Mouse (Mus musculus) frontal cortex, postnatal 25 days (tissue): ENCODE measurements around the gene Tcte1.

Source experiments
- DNase-seq, 2 experiments: peaks; one replicate each; pipeline ENCODE4 v3.0.0; 2022; ENCODE audit warnings: low spot score in 2 of 2

Gene Tcte1

DNA sequence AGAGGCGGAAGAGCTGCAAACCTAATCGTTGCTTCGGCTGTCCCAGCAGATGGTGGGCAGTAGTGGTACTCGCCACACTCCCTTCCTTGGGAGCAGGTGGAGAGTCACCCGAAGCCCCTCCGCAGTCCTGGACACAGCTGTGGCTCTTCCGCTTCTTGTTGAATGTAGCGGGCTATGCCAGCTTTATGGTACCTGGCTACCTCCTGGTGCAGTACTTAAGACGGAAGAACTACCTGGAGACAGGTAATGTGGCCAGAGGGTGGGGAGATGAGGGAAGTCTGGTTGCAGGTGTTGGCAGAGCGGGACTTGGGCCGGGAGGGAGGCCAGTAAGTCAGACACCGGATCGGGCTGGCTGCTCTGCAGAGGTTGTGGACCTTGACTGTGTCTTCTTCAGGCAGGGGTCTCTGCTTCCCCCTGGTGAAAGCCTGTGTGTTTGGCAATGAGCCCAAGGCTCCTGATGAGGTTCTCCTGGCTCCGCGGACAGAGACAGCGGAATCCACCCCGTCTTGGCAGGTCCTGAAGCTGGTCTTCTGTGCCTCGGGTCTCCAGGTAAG is 41.4 kb downstream of the Tcte1 start:
- DNase-seq, result no peak

DNA sequence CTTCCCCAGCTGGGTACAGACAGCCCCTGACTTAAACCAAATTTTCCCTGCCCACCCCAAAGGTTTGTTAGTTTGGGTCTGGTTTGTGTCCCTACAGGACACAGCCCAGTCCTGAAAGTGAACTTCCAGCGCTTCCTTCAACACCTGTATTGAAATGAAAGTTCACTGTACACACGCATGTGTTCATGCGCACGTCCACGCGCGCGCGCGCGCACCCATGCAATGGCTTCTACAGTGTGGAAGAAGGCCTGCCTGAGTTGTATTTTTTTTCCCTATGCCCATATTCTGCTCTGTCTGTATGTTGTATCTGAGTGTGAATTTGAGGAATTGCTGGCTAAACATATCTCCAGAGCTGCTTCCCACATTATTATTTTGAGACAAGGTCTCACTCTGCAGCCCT is 41.9 kb downstream of the Tcte1 start:
- DNase-seq, result no peak

DNA sequence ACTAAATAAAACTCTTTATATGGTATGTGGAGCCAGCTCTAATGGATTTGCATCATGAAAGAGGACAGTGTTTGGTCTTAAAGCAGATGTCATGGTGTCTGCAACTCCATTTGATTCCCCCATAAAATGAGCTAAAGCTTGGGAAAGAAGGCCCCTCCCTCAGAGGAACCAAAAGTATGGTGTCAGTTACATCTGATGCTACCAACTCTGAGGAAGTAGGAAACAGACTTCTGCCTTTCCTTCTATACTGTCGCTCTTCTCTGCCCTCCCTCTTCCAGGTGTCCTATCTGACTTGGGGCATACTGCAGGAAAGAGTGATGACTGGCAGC is 42.8 kb downstream of the Tcte1 start:
- DNase-seq, result no peak

DNA sequence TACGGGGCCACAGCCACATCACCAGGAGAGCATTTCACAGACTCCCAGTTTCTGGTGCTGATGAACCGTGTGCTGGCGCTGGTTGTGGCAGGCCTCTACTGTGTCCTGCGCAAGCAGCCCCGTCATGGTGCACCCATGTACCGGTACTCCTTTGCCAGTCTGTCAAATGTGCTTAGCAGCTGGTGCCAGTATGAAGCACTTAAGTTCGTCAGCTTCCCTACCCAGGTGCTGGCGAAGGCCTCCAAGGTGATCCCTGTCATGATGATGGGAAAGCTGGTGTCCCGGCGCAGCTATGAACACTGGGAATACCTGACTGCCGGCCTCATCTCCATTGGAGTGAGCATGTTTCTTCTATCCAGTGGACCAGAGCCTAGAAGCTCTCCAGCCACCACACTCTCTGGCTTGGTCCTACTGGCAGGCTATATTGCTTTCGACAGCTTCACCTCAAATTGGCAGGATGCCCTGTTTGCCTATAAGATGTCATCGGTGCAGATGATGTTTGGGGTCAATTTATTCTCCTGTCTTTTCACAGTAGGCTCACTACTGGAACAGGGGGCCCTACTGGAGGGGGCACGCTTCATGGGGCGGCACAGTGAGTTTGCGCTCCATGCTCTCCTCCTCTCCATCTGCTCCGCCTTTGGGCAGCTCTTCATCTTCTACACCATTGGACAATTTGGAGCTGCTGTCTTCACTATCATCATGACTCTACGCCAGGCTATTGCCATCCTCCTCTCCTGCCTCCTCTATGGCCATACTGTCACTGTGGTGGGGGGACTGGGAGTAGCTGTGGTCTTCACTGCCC is 43.3 kb downstream of the Tcte1 start:
- DNase-seq, result no peak

DNA sequence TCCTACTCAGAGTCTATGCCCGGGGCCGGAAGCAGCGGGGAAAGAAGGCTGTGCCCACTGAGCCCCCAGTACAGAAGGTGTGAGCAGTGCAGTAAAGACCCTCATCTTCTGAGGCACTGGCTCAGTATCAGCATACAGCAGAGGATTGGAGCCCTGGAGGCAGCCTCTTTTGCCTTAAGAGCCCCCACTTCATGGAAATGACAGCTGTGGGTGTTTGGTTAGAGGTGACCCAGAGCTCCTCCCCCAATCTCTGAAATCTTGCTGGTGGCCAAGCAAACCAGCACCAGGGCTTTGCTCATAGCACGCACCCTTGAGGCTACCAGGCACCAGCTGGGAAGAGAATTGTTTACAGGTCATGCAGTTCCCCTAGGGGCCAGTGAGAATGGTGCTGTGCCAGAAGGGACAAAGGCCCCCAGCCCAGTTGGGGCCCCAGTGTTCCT is 43.9 kb downstream of the Tcte1 start:
- DNase-seq, result no peak

DNA sequence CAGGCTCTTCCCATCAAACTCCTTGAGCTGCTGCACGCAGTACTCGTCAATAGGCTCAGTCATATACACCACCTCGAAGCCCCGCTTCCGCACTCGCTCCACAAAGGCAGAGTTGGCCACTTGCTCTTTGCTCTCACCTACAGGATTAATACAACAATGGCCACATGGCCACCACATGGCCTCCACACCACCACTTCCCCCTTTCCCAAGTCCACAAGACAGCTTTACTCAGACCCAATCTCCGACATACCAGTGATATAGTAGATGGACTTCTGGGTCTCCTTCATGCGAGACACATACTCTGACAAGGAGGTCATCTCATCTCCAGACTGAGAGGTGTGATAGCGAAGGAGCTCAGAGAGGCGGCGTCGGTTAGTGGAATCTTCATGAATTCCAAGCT is 45.8 kb downstream of the Tcte1 start:
- no peak for DNase-seq

DNA sequence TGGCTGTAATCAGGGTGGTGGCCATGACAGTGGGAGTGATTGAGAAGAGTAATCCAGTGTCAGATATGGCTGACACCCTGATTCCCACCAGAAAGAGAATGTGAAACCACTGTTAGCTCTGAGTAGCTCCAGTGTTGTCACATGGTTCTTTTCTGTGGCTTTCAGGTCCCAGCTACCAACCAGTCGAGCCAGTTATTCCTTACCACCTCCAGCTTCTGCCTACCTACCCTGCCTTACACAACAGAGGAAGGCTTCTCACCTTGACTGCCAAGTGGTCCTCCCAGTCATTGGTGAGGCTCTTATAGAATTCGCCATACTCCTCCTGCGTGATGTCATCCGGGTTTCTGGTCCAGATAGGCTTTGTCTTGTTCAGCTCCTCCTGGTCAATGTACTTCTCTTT is 46.8 kb downstream of the Tcte1 start:
- DNase-seq, result no peak

DNA sequence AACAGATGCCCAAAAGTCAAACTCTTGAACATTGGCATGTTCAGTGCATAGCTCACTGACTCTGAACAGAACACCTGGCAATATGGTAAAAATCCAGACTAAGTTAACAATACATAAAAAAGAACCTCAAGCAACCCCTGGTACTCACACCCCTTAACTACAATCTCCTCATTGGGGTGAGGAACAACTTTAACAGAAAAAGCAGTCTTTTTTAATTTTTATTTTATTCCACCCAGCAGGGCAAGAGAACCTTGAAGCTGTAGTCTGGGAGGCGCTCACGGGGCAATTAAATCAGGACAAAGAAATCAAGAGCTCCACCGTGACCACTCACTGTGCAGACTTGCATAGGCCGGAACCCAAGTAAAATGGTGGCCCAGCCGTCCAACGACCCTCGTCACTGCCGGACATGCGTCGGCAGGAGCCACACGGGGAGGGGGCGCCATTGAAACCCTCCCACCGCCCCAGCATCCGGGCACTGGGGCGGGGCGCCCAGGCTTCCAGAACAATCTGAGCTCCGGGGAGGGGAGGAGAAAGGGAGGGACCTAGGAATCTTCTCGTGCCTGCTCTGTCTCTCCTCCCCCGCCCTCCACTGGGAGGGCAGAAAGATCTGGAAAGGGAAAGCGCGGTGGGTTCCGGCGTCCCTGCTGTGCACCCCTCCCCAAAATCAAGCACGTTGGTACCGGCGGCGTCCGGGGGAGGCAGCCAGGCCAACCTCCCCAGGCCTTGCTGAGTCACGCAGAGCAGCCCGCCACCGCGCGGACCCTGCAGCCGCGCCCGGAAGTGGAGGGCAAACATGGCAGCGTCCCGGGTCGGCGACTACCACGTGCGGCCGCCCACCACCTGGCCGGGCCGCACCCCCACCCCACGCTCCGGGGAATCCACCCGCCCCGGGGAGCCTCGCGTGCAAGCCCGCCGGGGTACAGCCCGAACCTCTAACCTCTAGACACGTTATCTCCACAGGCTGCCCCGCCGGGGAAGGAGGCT is 49.2 kb downstream of the Tcte1 start:
- DNase-seq, result peak in 1 of 2 experiments; percentile 55

DNA sequence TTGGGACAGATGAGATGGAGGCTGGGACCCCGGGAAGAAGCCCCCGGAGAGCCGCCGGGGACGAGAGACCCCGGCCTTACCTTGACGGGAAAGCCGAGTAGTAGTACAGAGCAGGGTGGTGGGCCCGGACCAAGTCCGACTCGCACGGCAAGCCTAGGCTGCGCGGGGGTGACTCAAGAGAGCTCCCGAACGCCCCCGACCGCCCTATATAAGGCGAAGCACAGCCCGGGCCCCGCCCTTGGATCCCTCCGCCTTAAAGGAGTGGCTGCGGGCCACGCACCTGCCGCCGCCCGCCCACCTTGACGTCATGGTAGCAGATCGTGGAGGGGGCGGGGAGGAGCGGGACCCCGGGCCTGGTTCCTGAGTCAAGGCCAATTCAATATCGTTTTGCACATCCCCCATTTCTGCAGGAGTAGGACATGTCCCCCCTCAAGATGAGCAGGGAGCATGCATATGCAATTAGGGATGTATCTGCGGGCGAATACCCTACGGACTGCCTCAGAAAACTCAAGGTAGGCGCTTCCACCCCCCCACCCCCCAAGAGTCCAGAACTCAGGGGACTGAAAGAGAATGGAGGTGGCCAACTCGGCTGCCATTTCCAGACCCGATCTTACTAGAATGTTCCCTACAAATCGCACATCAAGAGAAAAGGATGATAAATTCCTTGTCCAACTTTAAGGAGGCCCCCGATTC is 50.0 kb downstream of the Tcte1 start, which contains the start of gene Hsp90ab1:
Gene Hsp90ab1, minus strand, starts transcription at position 185 of the 693 bp plus-strand sequence.
- DNase-seq, result peak; percentile 99 to 100

DNA sequence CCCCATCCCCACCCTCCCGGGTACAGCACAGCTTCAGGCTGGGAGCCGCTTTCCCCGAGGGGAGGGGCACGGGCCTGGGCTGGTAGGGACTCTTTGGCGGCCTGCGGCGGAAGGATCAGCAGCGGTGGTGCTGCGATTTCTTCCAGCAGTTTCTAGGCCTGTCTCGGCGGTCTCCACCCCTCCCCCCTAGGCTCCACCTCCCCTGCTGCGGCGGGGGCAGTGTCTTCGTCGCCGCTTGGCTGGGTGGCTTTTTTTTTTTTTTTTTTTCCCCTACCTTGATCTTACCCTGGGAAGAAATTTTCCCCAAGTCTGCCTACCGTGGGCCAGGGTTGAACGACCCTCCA is 50.5 kb downstream of the Tcte1 start:
- DNase-seq, result peak; percentile 97 to 98

DNA sequence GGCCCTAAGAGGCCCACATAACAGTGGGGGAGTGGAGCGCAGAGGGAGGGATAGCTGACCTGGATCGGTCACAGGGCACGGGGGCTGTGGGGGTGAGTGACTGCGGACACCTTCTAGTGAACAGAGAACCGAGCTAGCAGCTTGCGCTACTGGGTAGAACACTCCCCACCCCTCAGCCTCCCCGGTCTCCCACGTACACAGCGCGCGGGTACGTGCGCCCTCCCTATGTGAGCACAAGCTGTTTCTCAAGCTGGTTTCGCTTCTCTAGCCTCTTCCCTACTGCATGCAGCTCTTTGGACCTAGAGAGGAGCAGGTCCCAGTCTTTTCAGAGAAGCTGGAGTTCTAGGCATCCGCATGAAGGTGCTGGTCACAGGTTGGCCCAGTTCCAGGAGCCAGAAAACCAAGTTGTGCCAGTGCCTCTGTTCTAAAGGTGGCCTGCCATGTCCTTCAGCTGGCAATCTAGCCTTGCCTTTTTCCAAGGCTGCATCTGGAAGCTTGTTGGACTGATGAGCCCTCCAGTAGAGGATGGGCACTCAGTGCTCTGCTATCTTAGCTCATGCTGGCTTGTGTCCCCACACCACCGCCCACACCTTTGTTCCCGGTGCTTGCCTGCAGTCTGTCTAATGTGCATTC is 51.0 kb downstream of the Tcte1 start:
- DNase-seq, result peak; percentile 65 to 67

DNA sequence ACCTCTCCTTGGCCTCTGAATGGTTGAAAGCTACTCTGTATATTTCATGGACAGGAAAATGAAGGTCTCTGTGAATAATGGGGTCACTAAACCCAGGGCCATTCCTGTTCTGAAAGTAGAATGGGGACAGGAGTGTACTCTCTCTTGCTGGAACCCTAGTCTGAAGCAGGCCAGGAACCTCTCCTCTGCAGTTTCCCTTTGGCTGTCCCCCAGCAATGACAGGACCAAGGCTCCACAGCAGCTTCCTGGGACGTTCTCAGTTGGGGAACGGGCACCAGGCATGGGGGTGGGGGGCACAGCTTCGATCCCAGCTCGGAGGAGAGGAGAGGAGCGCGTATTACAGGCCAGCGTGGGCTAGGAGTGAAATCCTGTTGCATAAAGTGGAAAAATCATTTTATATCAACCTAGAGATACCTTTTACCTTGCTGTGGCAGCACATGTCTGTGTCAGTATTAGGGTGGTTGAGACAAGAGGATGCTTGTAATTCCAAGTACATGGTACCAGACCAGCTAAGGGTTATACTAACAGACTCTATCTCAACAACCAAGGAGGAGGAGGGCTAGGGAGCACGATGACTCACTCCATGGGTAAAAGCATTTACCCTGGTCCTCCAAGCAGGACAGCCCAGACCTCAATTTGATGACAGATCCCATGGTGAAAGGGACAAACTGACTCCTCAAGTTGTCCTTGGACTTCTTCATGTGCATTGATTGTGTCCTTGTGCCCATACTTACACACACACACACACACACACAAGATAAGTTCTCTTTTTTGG is 52.1 kb downstream of the Tcte1 start:
- no peak for DNase-seq

DNA sequence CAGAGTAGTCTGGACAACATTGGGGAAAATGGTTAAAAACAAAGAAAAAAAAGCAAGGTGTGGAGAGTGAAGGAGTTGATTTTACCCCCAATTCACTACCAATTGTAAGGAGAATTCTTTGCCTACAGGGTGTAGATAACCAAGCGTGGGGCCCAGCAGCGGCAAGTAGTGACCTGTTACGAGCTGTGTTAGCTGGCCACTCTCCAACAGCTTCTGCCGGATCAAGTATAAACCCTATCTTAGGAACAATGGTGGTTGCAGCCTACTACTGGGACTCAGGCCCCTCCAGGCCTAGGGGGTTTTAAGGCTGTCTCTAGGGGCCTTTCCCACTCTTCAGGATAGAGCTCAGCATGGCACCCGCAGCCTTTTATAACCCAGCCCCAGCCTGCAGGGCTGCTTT is 55.0 kb downstream of the Tcte1 start:
- DNase-seq, result no peak

DNA sequence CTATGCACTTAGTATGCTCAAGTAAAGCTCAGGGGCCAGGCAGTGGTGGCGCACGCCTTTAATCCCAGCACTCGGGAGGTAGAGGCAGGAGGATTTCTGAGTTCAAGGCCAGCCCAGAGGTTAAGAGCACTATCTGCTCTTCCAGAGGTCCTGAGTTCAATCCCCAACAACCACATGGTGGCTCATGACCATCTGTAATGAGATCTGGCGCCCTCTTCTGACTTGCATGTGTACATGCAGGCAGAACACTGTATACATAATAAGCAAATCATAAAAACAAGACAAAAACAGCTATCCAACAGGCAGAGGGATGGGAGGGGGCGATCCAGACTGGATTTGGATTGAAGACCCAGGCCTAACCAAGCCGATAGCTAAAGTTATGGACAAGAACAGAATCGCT is 55.6 kb downstream of the Tcte1 start:
- no peak for DNase-seq

DNA sequence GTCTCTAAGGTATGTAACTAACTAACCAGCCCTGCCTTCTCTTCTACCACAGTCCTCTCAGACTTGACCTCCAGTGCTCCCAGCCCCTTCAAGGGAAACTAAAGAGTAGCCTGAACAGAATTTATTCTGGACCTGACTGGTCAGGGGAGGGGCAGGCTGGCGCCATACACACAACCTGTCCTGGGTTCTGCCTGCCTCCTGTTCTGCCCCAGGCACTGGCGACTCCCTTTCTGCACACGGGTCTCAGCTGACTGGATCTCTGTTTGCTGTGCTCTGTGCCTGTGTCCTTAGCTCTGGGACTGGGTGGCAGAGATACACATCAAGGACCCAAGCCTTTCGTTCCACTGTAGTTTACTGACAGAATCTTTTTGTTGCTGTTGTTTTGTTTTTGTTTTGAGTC is 56.3 kb downstream of the Tcte1 start:
- DNase-seq, result no peak

DNA sequence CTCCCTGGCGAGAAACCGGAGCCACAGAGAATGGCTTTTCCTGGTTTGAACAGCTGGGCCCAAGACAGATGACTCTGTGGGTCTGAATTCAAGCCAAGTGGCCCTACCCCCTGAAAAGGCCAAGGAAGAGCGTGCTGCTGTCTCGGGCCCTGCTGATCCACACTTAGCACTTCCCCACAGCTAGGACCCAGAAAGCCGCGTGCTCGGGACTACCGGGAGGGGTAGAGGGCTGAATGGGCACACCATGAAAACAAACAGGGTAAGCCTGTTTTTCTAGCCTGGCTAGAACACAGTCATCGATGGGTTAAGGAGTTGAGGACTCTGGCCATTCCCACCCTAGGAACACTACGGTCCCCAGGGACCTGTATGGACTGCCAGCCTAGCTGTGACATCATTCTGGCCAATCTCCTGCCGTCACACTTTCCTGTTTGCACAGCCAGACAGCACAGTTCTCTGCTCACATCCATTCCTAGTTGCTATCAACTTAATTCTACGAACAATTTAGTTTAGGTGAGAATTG is 57.8 kb downstream of the Tcte1 start:
- no peak for DNase-seq

DNA sequence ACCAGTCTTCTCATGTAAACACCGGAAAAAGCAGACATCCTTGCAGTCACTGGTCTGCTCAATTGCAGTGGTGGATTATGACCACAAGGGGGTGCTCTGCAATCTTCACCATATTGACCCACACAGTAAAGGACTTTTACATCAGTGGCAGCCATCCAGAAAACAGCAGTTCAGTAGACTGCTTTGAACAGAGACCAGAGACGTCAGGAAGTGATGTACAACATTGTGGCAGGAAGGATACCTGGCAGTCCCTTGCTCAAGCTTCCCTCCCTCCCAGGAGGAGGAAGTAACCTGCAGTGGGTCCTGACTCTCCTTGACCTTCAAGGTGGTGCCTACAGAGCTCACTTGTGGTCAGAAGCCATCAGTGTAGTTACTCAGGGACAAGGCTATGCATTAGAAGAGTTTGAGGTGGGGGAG is 58.3 kb downstream of the Tcte1 start:
- peak in 1 of 2 experiments; percentile 48 for DNase-seq

DNA sequence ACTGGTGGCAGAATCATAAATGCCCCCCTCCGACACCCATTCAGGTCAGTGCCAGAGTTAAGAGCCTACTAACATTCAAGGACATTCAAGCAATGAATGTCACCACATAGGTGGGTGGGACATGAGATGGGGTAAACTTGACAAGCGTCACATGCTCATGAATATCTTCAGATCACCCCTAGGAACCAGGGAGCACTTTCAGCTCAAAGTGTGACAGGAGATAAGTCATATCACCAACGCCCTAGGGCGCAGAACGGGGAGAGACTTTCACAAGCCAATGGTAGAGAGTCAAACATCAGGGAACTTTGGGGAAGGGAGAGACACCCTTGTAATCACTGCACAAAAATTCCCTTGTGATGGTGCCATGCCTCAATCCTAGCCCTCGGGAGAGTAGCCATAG is 59.0 kb downstream of the Tcte1 start:
- no peak for DNase-seq

DNA sequence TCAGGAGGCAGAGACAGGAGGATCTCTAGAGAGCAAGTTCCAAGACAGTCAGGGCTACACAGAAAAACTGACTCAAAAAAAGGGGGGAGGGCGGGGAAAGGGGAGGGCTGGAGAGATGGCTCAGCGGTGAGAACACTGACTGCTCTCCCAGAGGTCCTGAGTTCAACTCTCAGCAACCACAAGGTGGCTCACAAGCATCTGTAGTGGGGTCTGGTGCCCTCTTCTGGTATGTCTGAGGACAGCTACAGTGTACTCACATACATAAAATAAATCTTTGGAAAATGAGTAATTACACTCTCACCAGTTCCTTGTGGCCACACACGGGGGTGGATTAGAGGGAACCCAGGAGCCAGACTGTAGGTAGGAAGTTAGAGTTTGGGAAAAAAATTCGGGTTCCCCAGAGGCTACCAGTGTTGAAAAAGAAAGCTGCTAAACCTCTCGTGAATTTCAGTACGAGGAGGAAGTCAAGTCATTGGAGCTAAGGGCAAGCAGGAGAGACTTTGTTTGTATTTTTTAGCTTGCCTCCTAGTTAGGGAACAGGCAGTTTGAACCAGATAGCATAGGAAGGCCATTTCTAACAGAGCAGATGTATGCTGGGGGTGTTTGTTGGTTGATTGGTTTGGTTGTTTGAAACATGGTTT is 59.6 kb downstream of the Tcte1 start:
- no peak for DNase-seq
